Mouse (Mus musculus) cortical plate, adult 2 months (tissue): ENCODE data around the gene Syt6.

Source experiments
- CTCF ChIP-seq: fragments of 200-500 bp; IDR thresholded peaks from 2 replicates; pipeline ENCODE4 v1.5.1; 2011; ENCODE audit warnings: mild to moderate bottlenecking, control low read depth, low read length; ENCODE audit not compliant: insufficient read depth; ENCODE audit errors: extremely low read depth
- POLR2A ChIP-seq: fragments of 200-500 bp; IDR thresholded peaks from 2 replicates; pipeline ENCODE4 v1.6.1; 2011; ENCODE audit warnings: mild to moderate bottlenecking, low read length, control low read depth; ENCODE audit not compliant: insufficient read depth; ENCODE audit errors: extremely low read depth

GRCm38 (mm10) chr3:103627661-103628060, 52.6 kb downstream of the Syt6 start:
- no peak for TF ChIP-seq CTCF
- no peak for TF ChIP-seq POLR2A
